Mouse (Mus musculus): Measurements from ENCODE around the gene Adra1b.

Gene Adra1b

DNA sequence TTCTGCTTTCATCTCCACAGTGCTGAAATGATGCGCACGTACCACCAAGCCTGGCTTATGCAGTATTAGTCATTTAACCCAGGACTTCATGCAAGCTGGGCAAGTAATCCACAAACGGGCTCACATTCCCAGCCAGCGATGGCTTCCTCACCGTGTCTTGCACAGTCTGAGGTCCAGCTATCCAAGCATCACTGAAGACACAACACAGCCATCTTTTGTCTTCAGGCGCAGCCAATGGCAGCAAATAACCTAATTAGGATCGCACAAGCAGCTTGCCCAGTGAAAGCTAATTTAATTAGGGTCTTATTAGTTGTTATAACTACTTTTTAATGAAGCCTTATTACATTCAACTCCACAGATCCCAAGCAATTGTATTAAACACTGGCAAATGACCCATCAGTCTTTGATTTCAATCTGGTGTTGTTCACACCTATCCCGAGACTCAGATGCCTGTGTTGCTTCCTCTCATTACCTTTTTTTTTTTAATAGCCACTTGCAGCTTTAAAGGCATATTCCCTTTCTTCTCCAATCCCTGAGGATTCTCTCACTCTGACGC is 83.6 kb downstream of the Adra1b start:
- DNase-seq (ENCODE audit: low read depth): no peak

DNA sequence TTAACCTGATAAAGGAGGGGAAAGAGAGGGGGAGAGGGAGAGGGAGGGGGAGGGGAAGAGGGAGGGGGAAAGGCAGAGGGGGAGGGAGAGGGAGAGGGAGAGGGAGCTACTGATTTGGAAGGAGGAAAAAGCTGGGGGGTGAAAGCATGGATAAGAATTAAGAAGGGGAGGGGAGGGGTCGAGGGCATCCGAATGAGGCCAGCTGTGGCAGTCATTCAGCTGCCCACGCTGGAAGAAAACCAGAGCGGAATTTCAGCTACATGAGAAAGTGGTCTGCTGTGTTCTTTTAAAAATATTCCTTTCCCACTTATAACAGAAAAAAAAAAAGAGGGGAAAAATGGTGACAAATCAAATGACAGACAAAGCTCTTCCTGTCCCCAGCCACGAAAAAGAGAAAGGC is 88.5 kb downstream of the Adra1b start:
- no peak for DNase-seq (ENCODE audit: low read depth)

DNA sequence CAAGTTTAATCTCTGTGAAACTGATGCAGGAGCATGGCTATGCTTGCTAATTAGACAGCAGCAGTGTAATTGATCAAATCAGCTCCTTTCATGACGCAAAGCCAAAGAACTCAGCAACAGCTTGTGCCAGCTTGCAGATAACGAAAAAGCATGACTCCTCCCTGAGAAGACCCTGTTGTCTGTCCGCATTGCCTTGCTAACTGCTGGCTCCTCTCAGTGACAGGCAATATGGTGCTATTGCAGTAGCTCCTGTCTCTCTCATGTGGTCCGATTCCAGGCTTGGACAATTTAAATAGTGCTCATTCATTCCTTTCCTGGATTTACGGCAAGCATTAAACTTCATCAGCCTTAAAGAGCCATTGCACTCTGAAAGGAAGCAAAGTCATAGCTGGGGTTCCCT is 93.3 kb downstream of the Adra1b start:
- DNase-seq (ENCODE audit: low read depth): no peak

DNA sequence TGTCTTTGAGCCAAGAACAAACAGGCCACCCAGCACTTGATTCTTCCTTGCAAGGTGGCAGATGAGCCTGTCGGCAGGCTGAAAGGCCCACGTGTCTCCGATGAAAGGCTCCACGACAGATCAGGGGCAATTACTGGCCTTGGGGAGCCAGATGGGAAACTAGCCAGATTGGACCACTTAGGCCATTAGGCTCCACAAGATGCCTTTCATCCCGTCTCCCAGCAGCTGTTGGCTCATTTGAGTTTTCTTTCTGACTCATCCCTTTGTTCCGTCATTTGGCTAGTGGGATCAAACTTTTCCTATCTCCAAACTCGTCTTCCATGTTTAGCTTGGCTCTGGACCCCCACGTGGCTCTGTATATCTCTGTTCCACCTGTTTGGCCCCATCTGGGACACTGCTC is 105.0 kb downstream of the Adra1b start:
- DNase-seq (ENCODE audit: low read depth): no peak

DNA sequence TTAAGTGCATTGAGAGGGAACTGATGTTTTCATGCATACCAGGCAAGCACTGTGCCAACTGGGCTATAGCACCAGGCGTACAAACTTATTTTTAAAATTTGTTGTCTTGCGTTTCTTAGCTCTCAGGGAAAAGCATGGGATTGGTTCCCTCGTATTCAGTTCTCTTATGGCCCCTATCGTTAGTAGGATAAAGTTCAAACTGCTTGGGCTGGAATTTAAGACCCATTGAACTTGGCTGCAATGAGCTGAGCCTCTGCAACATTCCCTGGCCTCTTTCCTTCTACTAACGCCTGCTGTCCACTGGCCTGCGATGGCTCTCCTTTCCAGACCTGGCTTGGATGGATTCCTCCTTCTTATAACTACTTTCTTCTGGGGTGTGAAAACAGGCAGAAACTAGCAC is 110.6 kb downstream of the Adra1b start:
- no peak for DNase-seq (ENCODE audit: low read depth)

DNA sequence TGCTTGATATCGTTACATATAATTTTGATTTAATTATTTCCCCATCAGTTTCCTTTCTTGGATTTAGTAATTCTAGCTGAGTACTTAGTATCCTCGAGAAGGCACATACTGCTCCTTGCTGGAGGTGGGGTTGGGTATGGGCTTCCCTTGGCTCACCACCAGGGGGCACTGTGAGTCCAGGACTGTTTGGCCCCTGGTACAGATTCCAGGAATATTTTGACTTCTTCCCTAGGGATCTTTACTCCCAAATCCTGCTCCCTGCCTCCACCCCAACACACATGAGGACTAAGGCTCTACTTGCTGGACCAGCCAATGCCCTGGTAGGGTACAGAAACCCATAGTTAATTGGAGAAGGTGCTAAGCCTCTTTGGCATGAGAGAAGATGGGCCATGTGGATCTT is 117.2 kb downstream of the Adra1b start:
- DNase-seq (ENCODE audit: low read depth): peak; percentile 44

DNA sequence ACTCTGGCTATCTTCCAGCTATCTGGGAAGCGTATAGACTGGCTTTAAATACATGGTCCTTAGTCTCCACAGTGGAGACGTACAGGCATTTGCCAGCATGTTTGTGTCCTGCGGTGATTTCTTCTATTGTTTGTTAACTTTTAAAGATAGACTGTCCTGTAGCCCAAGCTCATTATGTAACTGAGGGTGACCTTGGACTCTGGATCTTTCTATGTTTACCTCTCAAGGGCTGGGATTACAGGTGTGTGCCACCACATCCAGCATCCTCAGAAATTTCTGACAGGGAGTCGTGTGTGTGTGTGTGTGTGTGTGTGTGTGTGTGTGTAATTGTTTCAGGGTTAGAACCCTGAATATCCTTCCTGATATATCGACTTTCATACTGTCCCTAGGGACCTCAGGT is 117.9 kb downstream of the Adra1b start:
- no peak for DNase-seq (ENCODE audit: low read depth)

DNA sequence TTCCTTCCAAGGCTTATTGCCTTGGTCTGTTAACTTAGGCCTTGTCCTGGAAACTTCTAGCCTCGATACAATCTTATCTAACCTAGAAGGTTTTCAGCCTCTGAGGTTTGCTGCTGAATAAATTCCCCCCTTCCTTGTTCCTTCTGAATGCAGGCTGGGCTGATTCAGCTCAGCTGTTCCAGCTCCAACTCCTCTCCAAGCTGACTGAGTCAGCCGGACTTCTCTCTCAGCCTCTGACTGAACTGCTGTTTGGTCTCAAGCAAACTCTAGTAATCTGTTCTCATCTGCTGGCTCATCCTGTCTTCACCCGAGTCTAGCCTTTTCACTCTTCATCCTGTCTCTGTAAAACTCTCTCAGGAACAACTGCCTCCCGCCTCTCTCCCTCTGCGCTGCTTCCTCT is 121.5 kb downstream of the Adra1b start:
- DNase-seq (ENCODE audit: low read depth): no peak

DNA sequence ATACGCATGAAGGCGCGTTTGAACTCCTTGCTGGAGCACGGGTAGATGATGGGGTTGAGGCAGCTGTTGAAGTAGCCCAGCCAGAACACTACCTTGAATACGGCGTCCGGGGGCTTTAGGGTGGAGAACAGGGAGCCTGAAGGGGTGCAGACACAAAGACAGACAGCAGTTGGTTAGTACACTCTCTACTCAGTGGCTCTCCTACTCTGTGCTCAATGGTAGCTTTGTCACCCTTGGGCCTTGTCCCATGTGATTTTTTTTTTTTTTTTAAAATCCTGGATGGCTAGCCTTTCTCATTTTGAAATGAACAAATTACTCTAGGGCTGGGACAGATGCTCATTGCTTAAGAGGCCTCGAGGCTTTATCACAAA is 124.7 kb downstream of the Adra1b start:
- DNase-seq (ENCODE audit: low read depth): no peak

DNA sequence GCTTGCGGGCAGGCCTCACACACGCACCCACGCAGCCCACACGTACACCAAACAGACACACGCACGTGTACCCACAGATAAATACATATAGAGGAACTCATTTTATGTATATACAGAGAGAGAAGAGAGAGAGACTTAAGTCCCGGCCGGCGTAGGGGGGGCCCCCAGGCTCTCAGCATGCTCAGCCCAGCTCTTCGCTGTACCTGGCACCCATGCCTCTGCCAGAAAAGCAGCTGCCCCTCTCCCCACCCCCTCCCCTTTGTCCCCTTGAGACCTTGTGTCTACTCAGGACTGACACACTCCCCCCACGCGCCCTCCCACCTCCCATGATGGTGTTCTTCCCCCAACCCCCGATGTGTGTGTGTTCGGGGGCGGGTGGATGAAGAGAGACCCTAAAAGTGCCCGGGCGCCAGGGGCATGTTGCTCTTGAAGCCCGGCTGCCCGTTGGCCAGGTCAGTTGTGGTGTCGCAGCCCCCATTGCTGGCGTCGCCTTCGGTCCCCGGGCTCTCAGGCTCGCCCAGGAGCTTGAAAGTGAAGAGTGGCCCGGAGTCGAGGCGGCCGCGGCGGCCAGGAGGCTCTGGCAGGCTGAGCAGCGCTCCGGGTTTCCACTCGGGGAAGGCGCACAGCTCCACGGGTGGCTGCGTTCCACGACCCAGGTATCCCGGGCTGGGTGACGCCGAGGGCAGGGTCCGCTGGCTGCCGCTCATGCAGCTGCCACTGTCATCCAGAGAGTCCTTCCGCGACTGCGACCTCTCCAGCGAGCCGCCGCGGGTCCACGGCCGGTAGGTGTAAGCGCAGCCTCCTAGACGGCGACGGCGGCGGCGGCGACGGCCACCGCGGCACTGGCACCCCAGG is 125.3 kb downstream of the Adra1b start:
- no peak for DNase-seq (ENCODE audit: low read depth)

DNA sequence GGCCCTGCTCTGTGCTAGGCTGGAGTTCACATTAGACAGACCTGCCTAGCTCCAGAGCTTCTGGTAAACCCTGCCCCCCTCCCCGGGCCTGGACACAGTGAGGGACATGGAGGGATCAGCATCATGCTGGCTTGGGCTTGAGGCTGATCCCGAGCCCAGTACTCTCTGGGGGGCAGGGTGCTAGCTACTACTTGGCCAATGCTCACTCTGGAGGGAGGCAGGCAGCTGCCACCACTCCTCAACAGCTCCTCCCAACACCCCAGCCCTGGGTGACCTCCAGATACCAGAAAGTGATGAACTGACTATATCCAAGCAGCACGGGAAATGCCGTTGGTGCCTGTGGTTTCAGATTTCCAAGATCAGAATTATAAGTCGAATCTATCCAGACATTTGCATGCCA is 127.3 kb downstream of the Adra1b start:
- no peak for DNase-seq (ENCODE audit: low read depth)

DNA sequence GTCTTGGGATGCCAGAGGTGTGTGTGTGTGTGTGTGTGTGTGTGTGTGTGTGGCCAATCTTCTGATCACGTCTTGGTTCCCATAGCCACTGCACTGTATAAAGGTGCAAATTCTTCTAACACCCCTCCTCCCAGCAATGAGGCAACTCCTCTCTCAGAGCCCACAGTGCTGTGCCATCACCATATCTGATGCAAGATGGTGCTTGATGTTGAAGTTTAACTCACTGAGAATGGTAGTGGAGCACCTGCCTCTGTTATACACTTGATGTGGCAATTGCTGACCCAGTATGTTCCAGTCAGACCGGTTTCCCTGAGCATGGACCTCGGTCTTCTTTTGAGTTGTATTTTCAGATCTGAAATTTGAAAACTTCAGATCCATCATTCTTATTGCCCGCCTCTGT is 130.9 kb downstream of the Adra1b start:
- DNase-seq (ENCODE audit: low read depth): no peak

DNA sequence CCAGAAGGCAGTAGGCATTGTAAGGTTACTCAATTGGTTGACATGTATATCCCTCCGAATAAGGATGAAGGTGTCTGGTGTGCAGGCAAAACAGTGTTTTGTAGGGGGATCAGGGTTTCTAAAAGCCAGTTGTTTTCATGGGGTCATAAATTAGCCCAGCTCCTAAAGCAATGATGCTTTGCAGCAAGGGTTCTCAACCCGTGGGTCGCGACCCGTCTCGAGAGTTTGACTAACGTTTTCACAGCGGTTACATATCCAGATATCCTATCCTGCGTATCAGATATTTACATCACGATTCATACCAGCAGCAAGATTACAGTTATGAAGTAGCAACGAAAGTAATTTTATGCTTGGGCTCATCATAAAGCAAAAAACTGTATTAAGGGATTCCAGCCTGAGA is 133.3 kb downstream of the Adra1b start:
- DNase-seq (ENCODE audit: low read depth): no peak

DNA sequence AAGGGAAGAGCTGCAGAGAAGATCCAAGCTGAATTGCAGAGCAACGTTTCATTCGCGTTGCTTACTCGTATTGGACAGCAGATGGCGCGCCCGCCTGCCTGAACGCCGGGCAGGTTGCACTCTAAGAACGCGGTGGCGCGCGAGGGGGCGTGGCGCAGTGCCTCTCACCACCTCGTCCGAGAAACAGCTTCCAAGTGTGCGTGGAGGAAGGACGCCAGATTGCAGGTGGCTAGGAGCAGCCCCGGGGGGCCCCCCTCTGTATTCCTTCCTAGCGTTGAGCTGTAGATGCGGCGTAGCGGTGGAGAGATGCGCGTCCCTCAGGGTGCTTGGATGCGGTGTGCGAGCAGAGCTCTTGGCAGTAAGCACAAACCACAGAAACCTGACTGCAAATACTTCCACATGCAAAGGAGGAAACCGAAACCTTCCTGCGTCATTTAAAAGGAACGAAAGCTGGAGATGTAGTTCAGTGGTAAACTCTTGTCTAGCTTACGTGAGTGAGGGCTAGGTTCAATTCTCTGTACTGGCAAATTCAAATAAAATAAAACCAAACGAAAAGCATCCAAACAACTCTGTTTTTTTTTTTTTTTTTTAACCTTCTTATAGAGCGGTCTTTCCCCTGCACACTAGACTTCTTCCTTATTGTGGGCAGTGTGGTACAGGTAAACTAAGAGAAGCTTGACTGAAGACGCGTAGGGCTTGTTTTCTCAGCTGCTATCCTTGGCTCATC is 133.9 kb downstream of the Adra1b start:
- peak; percentile 89 for DNase-seq (ENCODE audit: low read depth)

DNA sequence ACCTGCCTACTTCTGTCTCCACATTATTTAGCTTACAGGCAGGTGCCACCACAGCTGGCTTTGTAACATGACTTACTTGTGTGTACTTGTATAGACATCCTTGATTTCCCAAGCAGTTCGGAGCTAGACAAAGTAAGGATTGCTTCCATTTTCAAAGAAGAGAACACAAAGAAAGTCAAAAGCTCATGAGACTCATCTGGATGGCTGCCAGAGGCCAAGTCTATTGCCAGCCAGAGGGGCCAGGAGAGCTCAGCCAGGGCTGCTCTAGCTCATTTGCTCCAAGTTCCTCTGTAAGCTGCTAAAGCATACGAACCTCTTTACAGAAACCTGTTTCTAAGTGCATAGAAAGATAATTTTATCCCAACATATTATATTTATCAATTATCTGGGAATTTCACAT is 142.6 kb downstream of the Adra1b start:
- no peak for DNase-seq (ENCODE audit: low read depth)

DNA sequence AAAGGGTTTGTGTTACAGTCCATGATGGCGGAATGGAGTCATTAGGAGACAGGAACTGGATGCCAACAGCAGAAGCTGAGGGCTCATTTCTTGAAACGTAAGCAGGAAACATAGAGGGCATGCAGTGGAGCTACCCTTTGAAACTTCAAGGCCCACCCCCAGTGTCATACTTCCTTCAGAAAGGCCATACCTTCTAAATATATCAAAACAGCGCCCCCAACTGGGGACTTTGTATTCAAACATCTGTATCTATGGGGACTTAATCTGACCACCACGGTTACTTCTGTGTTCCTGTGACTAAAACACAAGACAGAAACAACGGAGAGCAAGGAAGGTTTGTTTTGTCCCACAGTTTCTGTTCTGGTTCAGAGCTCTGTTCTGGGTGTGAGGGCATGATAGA is 145.6 kb downstream of the Adra1b start:
- peak; percentile 34 for DNase-seq (ENCODE audit: low read depth)

DNA sequence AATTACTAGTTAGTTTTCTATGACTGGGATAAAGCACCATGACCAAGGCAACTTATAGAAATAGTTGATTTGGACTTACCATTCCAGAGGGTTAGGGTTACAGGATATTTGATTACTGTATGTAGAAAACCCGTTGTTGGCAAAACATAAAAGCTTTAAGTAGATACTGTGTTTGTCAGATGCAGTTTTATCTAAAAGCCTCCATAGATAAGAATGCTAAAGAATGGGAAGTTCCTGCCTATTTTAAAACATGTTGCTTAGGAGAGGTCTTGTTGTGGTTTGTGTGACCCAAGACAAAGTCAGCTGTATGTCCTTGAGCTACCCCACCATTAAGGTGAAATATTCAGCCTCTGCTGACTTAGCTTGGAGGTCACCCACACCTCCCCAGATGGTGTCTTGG is 146.4 kb downstream of the Adra1b start:
- DNase-seq (ENCODE audit: low read depth): no peak

DNA sequence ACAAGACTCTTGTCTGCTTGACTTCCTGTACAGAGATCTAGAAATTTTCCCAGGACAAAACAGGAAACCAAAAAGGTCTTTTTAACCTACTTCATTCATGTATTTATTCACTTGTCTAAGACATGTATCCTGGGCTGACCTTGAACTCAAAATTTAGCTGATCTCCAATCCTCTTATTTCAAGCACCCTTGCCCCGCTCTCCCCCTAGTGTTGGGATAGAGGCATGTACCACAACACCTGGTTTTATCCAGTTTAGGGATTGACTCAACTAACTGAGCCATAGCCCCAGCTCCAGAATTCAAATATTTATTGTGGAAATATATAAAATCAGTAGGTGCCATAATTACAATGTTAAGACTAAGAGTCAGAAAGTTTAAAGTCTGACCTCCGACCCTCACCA is 149.5 kb downstream of the Adra1b start:
- peak; percentile 19 for DNase-seq (ENCODE audit: low read depth)

DNA sequence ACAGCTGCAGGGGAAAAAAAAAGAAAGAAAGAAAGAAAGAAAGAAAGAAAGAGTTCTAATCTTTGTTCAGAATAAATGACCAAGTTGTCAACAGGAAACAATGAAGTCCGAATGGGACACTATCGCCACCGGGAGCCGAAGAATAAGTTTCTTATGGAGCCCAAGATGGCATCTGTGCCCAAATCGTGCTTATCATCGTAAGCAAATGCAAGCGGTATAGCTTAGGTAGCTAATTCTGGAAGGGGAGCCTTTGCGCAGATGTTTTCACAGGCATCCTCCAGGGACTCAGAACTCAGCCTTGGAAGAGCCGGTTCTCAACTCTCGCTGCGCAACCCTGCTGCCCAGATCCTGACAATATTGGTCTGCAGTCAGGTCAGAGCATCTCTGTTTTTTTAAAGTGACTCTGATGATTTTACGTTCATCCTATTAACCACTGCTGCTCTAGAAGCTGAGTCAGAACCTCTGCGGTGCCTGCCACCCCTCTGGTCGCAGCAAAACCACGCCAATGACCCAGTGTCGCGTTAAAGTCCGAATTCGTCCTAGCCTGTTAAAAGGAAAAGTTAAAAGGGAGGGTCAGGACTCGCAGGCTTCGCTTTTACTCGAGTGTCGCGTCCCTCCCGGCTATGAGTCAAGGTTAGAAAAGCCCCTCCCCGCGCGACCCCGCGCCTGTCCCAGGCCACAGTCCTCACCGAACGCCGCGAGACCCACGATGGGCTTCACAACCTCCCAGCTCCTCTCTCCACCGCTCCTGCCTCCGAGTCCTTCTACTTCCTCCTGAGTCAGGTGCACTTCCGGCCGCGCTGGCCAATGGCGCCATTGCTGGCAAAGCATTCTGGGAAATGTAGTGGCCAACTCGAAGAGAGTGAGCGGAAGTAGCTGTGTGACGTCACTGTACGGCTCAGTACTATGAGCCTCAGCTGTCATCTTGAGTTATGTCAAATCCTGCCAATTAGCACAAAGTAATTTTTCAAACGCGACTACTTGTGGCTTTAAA is 153.5 kb downstream of the Adra1b start, which contains the start of gene Ttc1:
Gene Ttc1 (minus strand): TSS at position 776 of the 994 bp plus-strand sequence.
- peak; percentile 98 for DNase-seq (ENCODE audit: low read depth)

DNA sequence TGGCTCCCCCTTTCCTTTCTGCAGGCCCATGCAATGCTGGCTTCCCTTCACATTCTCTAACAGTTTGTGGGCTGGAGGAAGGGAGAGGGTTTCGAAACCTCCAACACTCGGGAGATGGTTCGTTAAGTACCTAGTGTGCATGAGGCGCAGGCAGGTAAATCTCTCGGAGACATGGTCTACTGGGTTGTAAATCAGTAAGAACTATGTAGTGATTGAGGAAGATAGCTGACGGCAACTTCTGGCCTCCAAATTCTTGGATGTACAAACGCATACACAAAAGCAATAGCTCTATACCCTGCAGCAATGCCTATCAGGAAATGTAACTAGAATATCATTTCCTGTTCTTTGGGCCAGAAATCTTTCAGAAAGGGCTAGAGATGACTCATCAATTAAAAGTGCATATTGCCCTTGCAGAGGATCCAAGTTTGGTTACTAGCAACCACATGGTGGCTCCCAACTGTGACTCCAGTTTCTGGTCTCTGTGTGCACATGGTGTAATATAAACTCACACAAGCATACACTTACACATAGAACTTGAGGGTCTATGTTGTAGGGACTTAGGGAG is 172.2 kb downstream of the Adra1b start:
- DNase-seq (ENCODE audit: low read depth): no peak

DNA sequence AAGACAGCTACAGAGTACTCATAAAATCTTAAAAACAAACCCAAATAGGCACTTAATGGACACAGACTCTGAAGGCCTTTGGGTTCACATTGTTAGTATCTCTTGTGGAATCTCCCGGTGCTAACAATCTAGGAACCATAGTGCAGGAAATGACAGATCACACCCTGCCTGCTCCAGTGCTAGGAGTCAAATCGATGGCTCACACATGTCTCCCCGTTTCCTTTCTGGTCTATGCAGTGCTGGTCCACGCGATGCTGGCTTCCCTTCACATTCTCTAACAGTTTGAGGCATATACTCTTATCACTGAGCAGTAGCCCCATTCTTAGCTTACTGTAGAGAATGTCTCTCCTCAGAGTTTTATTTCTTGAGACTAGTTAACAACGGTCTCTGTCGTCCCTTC is 173.2 kb downstream of the Adra1b start:
- no peak for DNase-seq (ENCODE audit: low read depth)

Measured in naive thymus-derived CD4-positive, alpha-beta T cell, adult 2 months (primary cell).